Mouse (Mus musculus) cerebellum, adult 2 months (tissue): Measurements from ENCODE around the gene Gm43552. TPM values are rescaled to one million over a fixed set of nuclear protein-coding genes. Genes with fewer than 3 reads are reported as not detected.

Experiments used
- DNase-seq, 2 experiments: peaks; one replicate each; pipeline ENCODE4 v3.0.0; 2021
- H3K27ac ChIP-seq: fragments of 200-500 bp; 2 replicates; pipeline ENCODE4 v1.5.1; 2012; ENCODE audit warnings: low read length, control low read depth, inconsistent platforms; ENCODE audit not compliant: insufficient read depth
- H3K27me3 ChIP-seq: fragments of 200-500 bp; 2 replicates; pipeline ENCODE4 v1.6.1; 2012; ENCODE audit warnings: inconsistent platforms, mild to moderate bottlenecking, low read length, moderate library complexity; ENCODE audit not compliant: control insufficient read depth, insufficient read depth
- H3K4me1 ChIP-seq: fragments of 200-500 bp; 2 replicates; pipeline ENCODE4 v1.6.1; 2011; ENCODE audit warnings: low read length; ENCODE audit not compliant: control insufficient read depth, insufficient read depth
- H3K4me3 ChIP-seq: fragments of 200-500 bp; replicated peaks from 2 replicates; pipeline ENCODE3; 2011; ENCODE audit warnings: mild to moderate bottlenecking, low read depth, low read length, control low read depth; ENCODE audit not compliant: insufficient read depth
- CTCF ChIP-seq: fragments of 200-500 bp; IDR thresholded peaks from 2 replicates; pipeline ENCODE4 v1.5.1; 2011; ENCODE audit warnings: low read depth, mild to moderate bottlenecking, control low read depth, low read length, moderate library complexity, borderline replicate concordance; ENCODE audit not compliant: insufficient read depth
- POLR2A ChIP-seq: fragments of 200-500 bp; IDR thresholded peaks from 2 replicates; pipeline ENCODE4 v1.6.1; 2011; ENCODE audit warnings: low read length, control low read depth, borderline replicate concordance; ENCODE audit not compliant: insufficient read depth
- WGBS: fragments of 180-500 bp; shearing (Covaris S2); methylation state at CpG from one replicate; pipeline ENCODE4 v1.1.7; 2018; 5-methylcytosine and 5-hydroxymethylcytosine counted together
- polyA plus RNA-seq: library from polyadenylated mRNA; depleted of rRNA; stranded (reverse); fragments of >200 nt; gene quantifications from 2 replicates; pipeline ENCODE4 v1.2.3, GENCODE M21; 2012

Gm43552 gene
- polyA plus RNA-seq, 1 experiment: not detected

DNA sequence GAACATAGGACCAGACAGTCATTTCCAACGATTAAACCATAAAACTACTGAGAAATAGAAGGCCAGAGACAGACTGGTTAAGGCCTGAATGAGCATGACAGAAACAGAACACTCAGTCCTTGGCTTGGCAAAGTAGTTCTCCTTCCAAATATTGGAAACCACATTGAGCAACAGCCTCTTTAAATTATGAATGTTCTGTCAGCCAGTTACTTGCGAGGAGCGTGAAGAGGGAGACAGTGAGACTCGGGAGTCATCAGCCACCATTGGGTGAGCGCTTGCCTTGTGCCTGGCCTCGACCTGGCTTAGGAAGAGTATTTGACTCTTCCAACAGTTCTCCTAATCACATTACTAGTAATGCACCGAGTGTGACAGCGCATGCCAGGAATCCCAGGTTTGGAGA, 15.8 kb upstream of the Gm43552 start:
- Histone ChIP-seq H3K4me3 (no peak overlapping the region), H3K4me1 (no peaks in the 10 kb centered on the region), H3K27me3 (no peaks in the 10 kb centered on the region), H3K27ac (no peak overlapping the region)
- 79% methylated on average over 8 of the region's 8 CpGs for WGBS
- TF ChIP-seq CTCF: no peak
- no peak for TF ChIP-seq POLR2A
- DNase-seq: no peak

GRCm38 (mm10) chr5:65505786-65506185, 13.2 kb upstream of the Gm43552 start:
- H3K27ac ChIP-seq: no peak overlapping the region
- H3K27me3 ChIP-seq: no peaks in the 10 kb centered on the region
- TF ChIP-seq POLR2A (no peak), CTCF (no peak)
- DNase-seq: no peak
- WGBS: 12% methylated on average over 8 of the region's 8 CpGs
- H3K4me3 ChIP-seq: no peak overlapping the region
- no peaks in the 10 kb centered on the region for H3K4me1 ChIP-seq

DNA sequence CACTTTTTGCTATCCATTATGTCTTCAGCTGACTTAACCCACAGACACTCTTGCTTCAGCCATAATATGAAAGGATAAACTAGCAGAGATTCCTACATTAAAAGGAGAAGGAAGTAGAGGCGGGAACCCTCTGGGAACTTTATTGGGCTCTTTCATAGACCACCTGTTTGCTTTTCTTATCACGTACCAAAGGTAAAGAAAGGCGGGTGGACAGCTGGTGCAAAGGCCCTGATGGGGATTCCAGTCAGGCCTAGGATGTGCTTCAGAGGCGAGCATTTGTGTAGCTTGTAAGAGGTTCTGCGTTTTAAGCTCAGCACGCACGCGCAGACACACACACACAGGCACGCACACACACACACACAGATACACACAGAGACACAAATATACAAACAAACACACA, 8.8 kb upstream of the Gm43552 start:
- 92% methylated on average over 9 of the region's 9 CpGs for WGBS
- Histone ChIP-seq H3K4me1 (no peaks in the 10 kb centered on the region), H3K27ac (no peak overlapping the region), H3K27me3 (no peaks in the 10 kb centered on the region), H3K4me3 (no peak overlapping the region)
- TF ChIP-seq POLR2A (no peak), CTCF (no peak)
- no peak for DNase-seq

GRCm38 (mm10) chr5:65500231-65500630, 7.6 kb upstream of the Gm43552 start:
- no peak overlapping the region for H3K4me3 ChIP-seq
- TF ChIP-seq CTCF (no peak), POLR2A (no peak)
- WGBS: 81% methylated on average over 7 of the region's 7 CpGs
- H3K27ac ChIP-seq: no peak overlapping the region
- DNase-seq: no peak
- no peaks in the 10 kb centered on the region for H3K4me1 ChIP-seq
- H3K27me3 ChIP-seq: no peaks in the 10 kb centered on the region

DNA sequence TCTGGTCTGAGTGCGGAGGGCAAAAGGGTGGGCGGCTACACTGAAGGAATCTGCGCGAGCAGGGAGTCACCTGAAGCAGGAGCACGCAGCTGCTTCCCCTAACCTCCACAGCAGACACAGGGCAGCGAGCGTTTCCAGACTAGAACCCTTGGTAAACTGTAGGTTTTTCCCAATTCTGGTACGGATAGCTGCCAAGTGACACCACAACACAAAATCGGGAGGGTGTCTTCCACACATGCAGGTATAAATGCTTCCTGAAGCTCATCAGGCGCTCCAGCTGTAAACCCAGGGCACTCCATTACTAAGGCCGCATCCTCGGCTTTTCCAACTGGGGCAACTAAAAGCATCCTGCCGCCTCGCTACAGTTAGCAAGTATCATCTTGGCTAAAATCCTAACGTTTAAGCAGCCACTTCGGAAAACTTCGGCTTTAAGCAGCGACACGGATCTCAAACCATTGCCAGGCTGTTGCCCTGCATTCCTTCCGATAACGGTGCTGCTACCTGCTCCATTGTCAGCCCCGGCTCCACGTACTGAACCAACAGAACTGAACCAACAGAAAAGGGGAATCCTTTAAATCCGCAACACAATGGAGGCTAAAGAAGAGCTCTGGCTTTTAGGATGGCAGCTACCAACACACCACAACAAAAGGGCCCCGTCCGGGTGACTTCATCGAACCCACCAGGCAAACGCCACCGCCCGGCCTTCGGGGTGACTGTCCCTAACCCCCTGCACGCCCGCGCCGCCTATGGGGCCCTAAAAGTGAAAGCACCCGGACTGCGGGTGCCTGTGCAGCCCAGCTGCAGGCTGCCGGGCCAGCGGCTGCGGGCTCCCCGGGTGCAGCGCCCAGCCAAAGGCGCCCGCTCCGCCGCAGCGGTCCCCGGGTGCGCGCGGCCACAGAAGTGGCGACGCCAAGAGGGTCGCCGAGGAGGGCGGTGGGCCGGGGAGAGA, 592 bp downstream of the Gm43552 start:
- peak overlapping the region; percentile 68 for H3K4me3 ChIP-seq
- H3K27me3 ChIP-seq: no peaks in the 10 kb centered on the region
- TF ChIP-seq POLR2A (no peak), CTCF (no peak)
- H3K27ac ChIP-seq: peak overlapping the region; percentile 92
- H3K4me1 ChIP-seq: peaks cover 8% of the 10 kb centered on the region; the same call in 1 of the 2 replicates
- under 1% methylated on average over 57 of the region's 57 CpGs for WGBS
- peak; percentile 75 to 77 for DNase-seq

DNA sequence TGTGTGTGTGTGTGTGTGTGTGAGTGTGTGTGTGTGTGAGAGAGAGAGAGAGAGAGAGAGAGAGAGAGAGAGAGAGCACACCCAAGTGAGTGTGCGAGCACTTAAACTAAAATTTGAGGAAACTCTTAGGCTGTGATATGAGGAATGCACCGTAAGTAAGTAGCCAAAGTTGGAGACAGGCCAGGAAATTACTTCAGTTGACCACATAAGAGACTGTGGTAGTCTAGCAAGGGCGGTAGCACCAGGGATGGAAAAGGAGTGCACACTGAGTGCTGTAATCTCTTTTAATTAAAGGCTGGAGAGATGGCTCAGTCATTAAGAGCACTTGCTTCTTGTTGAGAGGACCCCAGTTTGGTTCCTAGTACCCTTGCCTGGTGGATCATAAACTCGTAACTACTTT, 2.8 kb downstream of the Gm43552 start:
- no peak for TF ChIP-seq CTCF
- TF ChIP-seq POLR2A: no peak
- WGBS: 47% methylated on average over 4 of the region's 4 CpGs
- H3K4me3 ChIP-seq: no peak overlapping the region
- no peak for DNase-seq
- H3K27me3 ChIP-seq: no peaks in the 10 kb centered on the region
- peaks cover 12% of the 10 kb centered on the region; the same call in 1 of the 2 replicates for H3K4me1 ChIP-seq
- H3K27ac ChIP-seq: no peak overlapping the region

GRCm38 (mm10) chr5:65488725-65489124, 3.9 kb downstream of the Gm43552 start:
- 81% methylated on average over 7 of the region's 7 CpGs for whole genome bisulfite sequencing
- Histone ChIP-seq H3K27me3 (no peaks in the 10 kb centered on the region), H3K4me3 (no peak overlapping the region), H3K27ac (no peak overlapping the region), H3K4me1 (peaks cover 15% of the 10 kb centered on the region; the same call in 1 of the 2 replicates)
- DNase-seq: no peak
- no peak for TF ChIP-seq CTCF
- no peak for TF ChIP-seq POLR2A

DNA sequence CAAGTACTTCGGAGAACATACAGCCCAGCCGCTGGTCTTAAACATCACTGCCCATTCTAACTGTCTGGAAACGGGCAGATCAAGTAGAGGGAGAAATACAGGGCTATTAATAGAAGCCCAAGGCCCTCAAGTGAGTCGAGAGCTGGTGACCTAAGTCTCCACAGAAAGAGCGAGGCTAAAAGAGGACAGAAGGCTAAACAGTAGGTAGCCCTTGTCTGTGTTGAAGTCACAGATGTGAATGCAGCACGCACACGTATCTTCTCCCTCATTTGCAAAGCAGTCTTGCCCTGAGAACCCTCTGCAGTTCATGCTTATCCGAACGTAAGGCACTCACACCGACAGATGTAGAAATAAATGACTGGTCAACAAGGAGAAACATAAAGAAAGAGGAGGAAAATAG, 5.3 kb downstream of the Gm43552 start:
- Histone ChIP-seq H3K4me1 (peaks cover 15% of the 10 kb centered on the region; the same call in 1 of the 2 replicates), H3K4me3 (peak overlapping the region; percentile 21), H3K27me3 (no peaks in the 10 kb centered on the region), H3K27ac (peak overlapping the region; percentile 75)
- peak; percentile 46 to 51 for DNase-seq
- 26% methylated on average over 10 of the region's 10 CpGs for WGBS
- no peak for TF ChIP-seq CTCF
- no peak for TF ChIP-seq POLR2A
